Mouse (Mus musculus): ENCODE data around the gene Olfr877.

Olfr877 gene

GRCm38 (mm10) chr9:37853969-37854368 is at the start of gene Olfr877:
Gene Olfr877 (plus strand): TSS chr9:37854269.
- in situ Hi-C loops (cut with MboI): no loop called here

GRCm38 (mm10) chr9:37807235-37807634 is 46.8 kb upstream of the Olfr877 start:
- in situ Hi-C loops (cut with MboI): no loop called here

- in situ Hi-C loops (cut with MboI): no loop called here
Measured at GRCm38 (mm10) chr9:37808456-37808855, 45.6 kb upstream of the Olfr877 start.

- in situ Hi-C loops (cut with MboI): no loop called here
Measured at GRCm38 (mm10) chr9:37808976-37809375, 45.1 kb upstream of the Olfr877 start.

- in situ Hi-C loops (cut with MboI): no loop called here
Measured at GRCm38 (mm10) chr9:37814696-37815095, 39.4 kb upstream of the Olfr877 start.

GRCm38 (mm10) chr9:37829881-37830280 is 24.2 kb upstream of the Olfr877 start:
- in situ Hi-C loops (cut with MboI): no loop called here

- in situ Hi-C loops (cut with MboI): no loop called here
Measured at GRCm38 (mm10) chr9:37833341-37833740, 20.7 kb upstream of the Olfr877 start.

- in situ Hi-C loops (cut with MboI): no loop called here
Measured at GRCm38 (mm10) chr9:37849267-37849666, 4.8 kb upstream of the Olfr877 start.

- in situ Hi-C loops (cut with MboI): no loop called here
Measured at GRCm38 (mm10) chr9:37863325-37863724, 9.3 kb downstream of the Olfr877 start.

- in situ Hi-C loops (cut with MboI): no loop called here
Measured at GRCm38 (mm10) chr9:37870246-37870645, 16.2 kb downstream of the Olfr877 start.

GRCm38 (mm10) chr9:37871097-37871496 is 17.0 kb downstream of the Olfr877 start:
- in situ Hi-C loops (cut with MboI): no loop called here

GRCm38 (mm10) chr9:37871536-37871935 is 17.5 kb downstream of the Olfr877 start:
- in situ Hi-C loops (cut with MboI): no loop called here

- in situ Hi-C loops (cut with MboI): no loop called here
Measured at GRCm38 (mm10) chr9:37890960-37891359, 36.9 kb downstream of the Olfr877 start.

GRCm38 (mm10) chr9:37896661-37897060 is 42.6 kb downstream of the Olfr877 start, which contains the start of gene Olfr145:
Gene Olfr145 (plus strand): TSS chr9:37896724.
- in situ Hi-C loops (cut with MboI): no loop called here

GRCm38 (mm10) chr9:37905555-37905954 is 51.5 kb downstream of the Olfr877 start:
- in situ Hi-C loops (cut with MboI): no loop called here

Data from mature B cell (primary cell).